Mouse (Mus musculus) embryonic facial prominence, embryonic 13.5 days (tissue): ENCODE measurements around the gene Kcnj9. TPM values are rescaled to one million over a fixed set of nuclear protein-coding genes. Genes with fewer than 3 reads are reported as not detected.

ENCODE experiments used
- ATAC-seq: fragments of 200-750 bp; cut with Nextera tagmentation; 2 replicates; pipeline ENCODE4 v1.8.0; 2017; ENCODE audit warnings: low read depth; ENCODE audit not compliant: insufficient number of reproducible peaks, insufficient read depth, low FRiP score, low TSS enrichment
- H3K27ac ChIP-seq: fragments of 300-500 bp; sonication (generic); 2 replicates; pipeline ENCODE4 v1.5.1; 2015; ENCODE audit warnings: moderate library complexity, mild to moderate bottlenecking, inconsistent platforms
- H3K27me3 ChIP-seq: fragments of 300-500 bp; sonication (generic); 2 replicates; pipeline ENCODE4 v1.6.1; 2015; ENCODE audit warnings: mild to moderate bottlenecking, inconsistent platforms
- H3K36me3 ChIP-seq: fragments of 300-500 bp; sonication (generic); 2 replicates; pipeline ENCODE4 v1.6.1; 2015; ENCODE audit warnings: mild to moderate bottlenecking, inconsistent platforms
- H3K4me1 ChIP-seq: fragments of 300-500 bp; sonication (generic); 2 replicates; pipeline ENCODE4 v1.6.1; 2015; ENCODE audit warnings: inconsistent platforms
- H3K4me2 ChIP-seq: fragments of 300-500 bp; sonication (generic); 2 replicates; pipeline ENCODE4 v1.6.1; 2015; ENCODE audit warnings: moderate library complexity, mild to moderate bottlenecking, inconsistent platforms
- H3K4me3 ChIP-seq: fragments of 300-500 bp; sonication (generic); 2 replicates; pipeline ENCODE4 v1.5.1; 2015; ENCODE audit warnings: mild to moderate bottlenecking, inconsistent platforms
- H3K9ac ChIP-seq: fragments of 300-500 bp; sonication (generic); 2 replicates; pipeline ENCODE4 v1.6.1; 2015; ENCODE audit warnings: mild to moderate bottlenecking, inconsistent platforms
- H3K9me3 ChIP-seq: fragments of 300-500 bp; sonication (generic); 2 replicates; pipeline ENCODE4 v1.6.1; 2016; ENCODE audit warnings: inconsistent platforms
- WGBS: fragments of 180-500 bp; shearing (Covaris S2); methylation state at CpG from one replicate; pipeline ENCODE4 v1.1.7; 2015; ENCODE audit warnings: mixed read lengths; 5-methylcytosine and 5-hydroxymethylcytosine counted together
- polyA plus RNA-seq: library from polyadenylated mRNA; unstranded; fragments of >200 nt; fragmentation: Nextera tagmentation; extraction: Ambion mirVana; gene quantifications from 2 replicates; pipeline ENCODE4 v1.2.1, GENCODE M21; 2015

The Kcnj9 gene
- polyA plus RNA-seq, 1 experiment from 2014 or later: not detected

GRCm38 (mm10) chr1:172299528-172299927, 29.6 kb downstream of the Kcnj9 start:
- no peak for ATAC-seq

DNA sequence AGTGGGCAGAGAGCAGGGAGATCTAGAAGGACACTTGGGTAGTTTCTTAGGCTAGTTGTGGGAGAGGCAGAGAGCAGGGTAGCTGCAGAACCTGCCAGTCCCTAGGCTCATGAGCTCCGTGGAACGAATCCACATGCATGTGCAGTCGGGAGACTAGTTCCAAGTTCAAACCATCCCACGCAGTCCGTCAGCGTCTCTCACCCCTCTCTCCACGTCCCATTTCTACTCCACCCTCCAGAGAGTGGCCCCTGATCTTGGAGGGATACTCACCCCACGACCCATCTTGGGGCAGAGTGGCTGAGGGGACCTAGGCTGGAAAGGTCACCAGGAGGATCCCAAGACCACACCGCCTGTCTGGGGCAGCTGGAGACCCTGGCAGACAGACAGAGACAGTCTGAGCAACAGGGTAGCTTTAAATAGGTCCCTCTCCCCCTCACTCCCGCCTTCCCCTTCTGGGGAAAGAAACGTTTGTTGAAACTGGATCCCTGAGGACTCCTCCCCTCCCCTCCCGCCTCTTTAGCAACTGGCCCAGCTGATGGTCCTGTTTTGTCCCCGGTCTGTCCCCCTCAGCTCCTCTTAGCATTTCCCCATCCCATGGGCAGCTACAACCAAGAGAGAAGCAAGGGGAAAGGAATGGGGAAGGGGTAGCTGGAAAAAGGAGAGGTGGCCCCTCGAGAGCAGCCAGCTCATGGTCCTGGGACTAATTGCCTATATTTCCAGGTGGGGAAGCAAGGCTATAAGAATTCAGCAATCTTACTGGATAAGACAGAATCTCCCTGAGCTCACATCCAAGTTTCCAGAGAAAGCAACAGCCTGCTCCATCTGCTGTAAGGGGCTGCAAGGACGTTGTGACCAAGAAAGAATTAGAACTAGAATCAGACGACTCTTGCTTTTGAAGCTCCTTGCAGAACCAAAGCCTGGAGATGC, 31.2 kb downstream of the Kcnj9 start, which contains the start of gene Atp1a2:
TSS of gene Atp1a2 (minus strand) at position 454 of the 927 bp plus-strand sequence.
- WGBS: 7% methylated on average over 16 of the region's 16 CpGs

More at GRCm38 (mm10) chr1:172299528-172299927, 29.6 kb downstream of the Kcnj9 start:
- Histone ChIP-seq H3K36me3 (no peaks in the 10 kb centered on the region), H3K9me3 (no peaks in the 10 kb centered on the region), H3K4me1 (peaks cover 49% of the 10 kb centered on the region), H3K4me3 (no peak overlapping the region), H3K4me2 (no peak overlapping the region), H3K27me3 (no peaks in the 10 kb centered on the region), H3K9ac (no peak overlapping the region), H3K27ac (no peak overlapping the region)
- WGBS: 53% methylated on average over 7 of the region's 7 CpGs

GRCm38 (mm10) chr1:172296816-172297510, 32.2 kb downstream of the Kcnj9 start:
- H3K36me3 ChIP-seq: no peaks in the 10 kb centered on the region
- no peaks in the 10 kb centered on the region for H3K27me3 ChIP-seq
- H3K4me1 ChIP-seq: peaks cover 46% of the 10 kb centered on the region
- no peaks in the 10 kb centered on the region for H3K9me3 ChIP-seq
- H3K4me3 ChIP-seq: peak overlapping the region; percentile 29
- 0 out of 2 replicates have a peak overlapping the region, but pooled peaks have one; percentile 55 for H3K27ac ChIP-seq
- 81% methylated on average over 6 of the region's 6 CpGs for WGBS
- peak overlapping the region; percentile 57 for H3K9ac ChIP-seq
- H3K4me2 ChIP-seq: peak overlapping the region; percentile 54
- no peak for ATAC-seq

More for the DNA sequence above, 31.2 kb downstream of the Kcnj9 start, which contains the start of gene Atp1a2:
- H3K27me3 ChIP-seq: no peaks in the 10 kb centered on the region
- ATAC-seq: no peak; the same call in 1 of the 2 replicates
- H3K9me3 ChIP-seq: no peaks in the 10 kb centered on the region
- peak within 1 kb of the TSS; percentile 54 for H3K4me2 ChIP-seq
- peak within 1 kb of the TSS; percentile 57 for H3K9ac ChIP-seq
- peak within 1 kb of the TSS; percentile 55 for H3K27ac ChIP-seq
- peaks cover 49% of the 10 kb centered on the region for H3K4me1 ChIP-seq
- H3K4me3 ChIP-seq: peak within 1 kb of the TSS; percentile 29
- H3K36me3 ChIP-seq: no peaks in the 10 kb centered on the region

DNA sequence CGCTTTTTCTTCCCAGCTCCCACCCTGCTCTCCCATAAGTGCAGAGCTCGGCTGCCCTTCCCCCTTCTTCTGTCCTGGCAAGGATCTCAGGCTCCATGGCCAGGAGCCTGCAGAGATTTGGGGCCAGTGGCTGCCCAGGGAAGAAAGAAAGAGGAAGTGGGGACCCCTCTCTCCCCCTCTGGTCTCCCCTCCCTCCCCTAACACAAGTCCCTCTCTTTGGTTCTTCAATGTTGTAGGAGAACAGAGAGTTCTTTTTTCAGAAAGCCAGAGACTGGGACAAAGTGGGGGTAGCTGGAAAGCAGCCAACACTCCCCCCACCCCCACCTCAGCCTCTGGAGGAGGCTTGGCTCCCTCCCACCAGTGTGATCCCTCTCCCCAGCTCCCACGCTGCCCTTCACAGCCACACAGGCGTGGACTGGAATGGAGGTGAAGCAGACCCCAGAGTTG, 33.3 kb downstream of the Kcnj9 start:
- Histone ChIP-seq H3K27me3 (no peaks in the 10 kb centered on the region), H3K36me3 (no peaks in the 10 kb centered on the region), H3K9me3 (no peaks in the 10 kb centered on the region), H3K4me2 (peak overlapping the region; percentile 9; the same call in 1 of the 2 replicates), H3K9ac (no peak overlapping the region), H3K4me1 (peaks cover 36% of the 10 kb centered on the region), H3K4me3 (no peak overlapping the region), H3K27ac (peak overlapping the region; percentile 72)
- ATAC-seq: no peak
- 41% methylated on average over 4 of the region's 4 CpGs for WGBS

GRCm38 (mm10) chr1:172293449-172293848, 35.7 kb downstream of the Kcnj9 start:
- H3K27ac ChIP-seq: no peak overlapping the region
- no peaks in the 10 kb centered on the region for H3K36me3 ChIP-seq
- H3K4me1 ChIP-seq: peaks cover 35% of the 10 kb centered on the region
- H3K4me3 ChIP-seq: no peak overlapping the region
- 88% methylated on average over 11 of the region's 11 CpGs for WGBS
- ATAC-seq: no peak
- no peaks in the 10 kb centered on the region for H3K27me3 ChIP-seq
- no peak overlapping the region for H3K4me2 ChIP-seq
- H3K9me3 ChIP-seq: no peaks in the 10 kb centered on the region
- H3K9ac ChIP-seq: no peak overlapping the region

GRCm38 (mm10) chr1:172292880-172293279, 36.2 kb downstream of the Kcnj9 start:
- Histone ChIP-seq H3K4me1 (peaks cover 29% of the 10 kb centered on the region), H3K27ac (no peak overlapping the region), H3K9me3 (no peaks in the 10 kb centered on the region), H3K9ac (no peak overlapping the region), H3K27me3 (no peaks in the 10 kb centered on the region), H3K36me3 (no peaks in the 10 kb centered on the region), H3K4me2 (no peak overlapping the region), H3K4me3 (no peak overlapping the region)
- WGBS: 79% methylated on average over 2 of the region's 2 CpGs
- no peak for ATAC-seq

GRCm38 (mm10) chr1:172289617-172289946, 39.5 kb downstream of the Kcnj9 start:
- H3K9me3 ChIP-seq: no peaks in the 10 kb centered on the region
- no peaks in the 10 kb centered on the region for H3K4me1 ChIP-seq
- no peak overlapping the region for H3K27ac ChIP-seq
- 84% methylated on average over 3 of the region's 3 CpGs for WGBS
- no peak for ATAC-seq
- H3K4me3 ChIP-seq: no peak overlapping the region
- H3K4me2 ChIP-seq: no peak overlapping the region
- H3K27me3 ChIP-seq: no peaks in the 10 kb centered on the region
- H3K9ac ChIP-seq: no peak overlapping the region
- H3K36me3 ChIP-seq: no peaks in the 10 kb centered on the region

DNA sequence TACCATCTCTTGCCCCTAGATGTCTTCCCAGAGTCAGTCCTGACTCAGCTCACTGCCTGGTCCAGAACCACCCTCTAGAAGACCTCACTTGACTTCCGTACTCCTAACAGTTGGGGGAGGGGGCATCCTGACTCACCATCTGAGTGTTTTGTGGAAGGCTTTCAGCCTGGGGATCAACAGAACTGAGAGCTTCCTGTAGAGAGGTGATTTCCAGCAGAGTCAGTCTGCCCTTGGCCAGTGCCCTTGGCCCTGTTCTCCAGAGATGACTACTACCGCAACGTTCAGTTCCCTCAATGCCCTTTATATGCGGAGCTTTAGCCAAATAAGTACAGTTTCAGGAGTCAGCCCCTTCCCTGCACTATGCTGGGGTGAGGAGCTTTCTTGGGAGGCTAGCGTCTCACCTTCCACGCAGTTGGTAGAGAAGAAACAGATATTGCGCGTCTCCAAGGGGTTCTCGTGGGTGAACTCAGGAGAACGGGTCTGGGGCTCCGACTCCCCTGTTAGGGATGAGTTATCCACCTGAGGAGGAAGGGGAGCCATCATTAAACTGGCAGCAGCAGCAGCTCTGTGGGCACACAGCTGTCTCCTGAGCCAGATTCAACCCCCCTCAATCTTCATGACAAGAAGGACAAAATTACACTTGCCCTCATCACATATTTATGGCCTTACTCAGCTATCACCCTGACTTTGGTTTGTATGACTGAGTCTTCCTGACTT, 40.1 kb downstream of the Kcnj9 start:
- no peak for ATAC-seq
- no peaks in the 10 kb centered on the region for H3K27me3 ChIP-seq
- no peak overlapping the region for H3K4me2 ChIP-seq
- H3K27ac ChIP-seq: no peak overlapping the region
- no peak overlapping the region for H3K9ac ChIP-seq
- no peaks in the 10 kb centered on the region for H3K9me3 ChIP-seq
- no peaks in the 10 kb centered on the region for H3K4me1 ChIP-seq
- no peak overlapping the region for H3K4me3 ChIP-seq
- 91% methylated on average over 11 of the region's 11 CpGs for WGBS
- no peaks in the 10 kb centered on the region for H3K36me3 ChIP-seq

GRCm38 (mm10) chr1:172286740-172287139, 42.4 kb downstream of the Kcnj9 start:
- no peaks in the 10 kb centered on the region for H3K4me1 ChIP-seq
- H3K27ac ChIP-seq: no peak overlapping the region
- no peak for ATAC-seq
- no peaks in the 10 kb centered on the region for H3K36me3 ChIP-seq
- H3K4me3 ChIP-seq: no peak overlapping the region
- H3K4me2 ChIP-seq: no peak overlapping the region
- no peaks in the 10 kb centered on the region for H3K9me3 ChIP-seq
- no peaks in the 10 kb centered on the region for H3K27me3 ChIP-seq
- WGBS: 69% methylated on average over 5 of the region's 5 CpGs
- H3K9ac ChIP-seq: no peak overlapping the region

DNA sequence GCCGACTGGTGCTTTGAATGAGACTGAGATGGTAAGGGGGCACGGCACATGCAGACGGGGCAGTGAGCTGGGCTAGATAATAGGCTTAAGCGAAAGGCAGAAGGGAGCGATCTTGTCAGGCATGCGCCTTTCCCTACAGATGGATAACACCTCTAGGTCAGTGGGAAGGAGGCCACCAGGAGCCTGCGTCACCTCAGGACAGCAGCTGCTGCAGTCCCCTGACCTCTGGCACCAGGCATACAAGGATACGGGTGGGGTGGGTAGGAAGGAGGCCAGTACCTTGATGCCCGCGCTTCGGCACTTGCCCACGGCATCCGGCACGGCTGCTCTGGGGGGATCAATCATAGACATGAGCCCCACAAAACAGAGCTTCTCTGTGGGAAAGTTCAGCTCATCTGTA, 44.9 kb downstream of the Kcnj9 start:
- no peaks in the 10 kb centered on the region for H3K9me3 ChIP-seq
- no peak overlapping the region for H3K27ac ChIP-seq
- no peak for ATAC-seq
- no peaks in the 10 kb centered on the region for H3K36me3 ChIP-seq
- H3K4me1 ChIP-seq: no peaks in the 10 kb centered on the region
- no peak overlapping the region for H3K9ac ChIP-seq
- 84% methylated on average over 14 of the region's 14 CpGs for WGBS
- H3K4me3 ChIP-seq: no peak overlapping the region
- no peak overlapping the region for H3K4me2 ChIP-seq
- H3K27me3 ChIP-seq: no peaks in the 10 kb centered on the region

DNA sequence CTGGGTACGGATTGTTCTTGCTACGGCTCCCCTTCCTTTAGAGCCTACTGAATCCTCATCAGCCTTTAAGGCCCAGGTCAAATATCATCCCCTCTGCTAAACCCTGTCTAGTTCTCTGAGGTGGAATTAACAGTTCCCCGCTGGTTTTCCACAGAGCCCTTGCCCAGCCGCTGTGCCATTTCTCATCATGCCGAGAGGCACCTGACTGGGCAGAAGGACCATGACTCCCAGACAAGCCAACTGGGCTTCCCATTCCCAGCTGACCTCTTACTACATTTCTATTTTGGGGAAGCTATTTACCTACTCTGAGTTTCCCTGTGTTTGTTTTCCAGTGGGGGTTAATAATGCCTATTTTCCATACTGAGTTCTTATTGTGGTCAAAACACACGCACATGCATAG, 46.0 kb downstream of the Kcnj9 start:
- WGBS: 87% methylated on average over 6 of the region's 6 CpGs
- Histone ChIP-seq H3K9ac (no peak overlapping the region), H3K4me2 (no peak overlapping the region), H3K27ac (no peak overlapping the region), H3K4me1 (no peaks in the 10 kb centered on the region), H3K36me3 (no peaks in the 10 kb centered on the region), H3K27me3 (no peaks in the 10 kb centered on the region), H3K4me3 (no peak overlapping the region), H3K9me3 (no peaks in the 10 kb centered on the region)
- no peak for ATAC-seq
